Mouse (Mus musculus): ENCODE results near the gene Nhs. TPM values are rescaled to one million over a fixed set of nuclear protein-coding genes. Genes with fewer than 3 reads are reported as not detected.

Nhs gene
- polyA plus RNA-seq, 1 experiment from 2014 or later = 3.1 TPM

- Histone ChIP-seq H3K4me3 (ENCODE audit: low read depth, low read length) (no peak overlapping the region), H3K27me3 (ENCODE audit: control insufficient read depth, insufficient read depth, low read length) (peaks cover 10% of the 10 kb centered on the region; the same call in 1 of the 2 replicates), H3K36me3 (ENCODE audit: control insufficient read depth, insufficient read depth, low read length) (no peaks in the 10 kb centered on the region), H3K27ac (replicated peaks; ENCODE audit: low read depth, low read length) (no peak overlapping the region), H3K4me1 (ENCODE audit: control insufficient read depth, insufficient read depth, low read length) (no peaks in the 10 kb centered on the region), H3K4me2 (ENCODE audit: low read depth, severe bottlenecking) (no peak overlapping the region), H3K9me3 (ENCODE audit: control insufficient read depth, low read length) (no peaks in the 10 kb centered on the region), H3K9ac (ENCODE audit: low read length) (no peak overlapping the region)
- ATAC-seq (ENCODE audit: insufficient number of reproducible peaks, low FRiP score, low TSS enrichment, low read depth) (no peak), DNase-seq (ENCODE audit: low spot score) (no peak)
- WGBS = 88% methylated on average over 2 of the region's 2 CpGs
Observed at GRCm38 (mm10) chrX:162045527-162045926, 114.0 kb downstream of the Nhs start.

- H3K27me3 ChIP-seq (ENCODE audit: control insufficient read depth, insufficient read depth, low read length) = 0 out of 2 replicates have a peak, but pooled peaks cover 4% of the 10 kb centered on the region
- no peak for ATAC-seq (ENCODE audit: insufficient number of reproducible peaks, low FRiP score, low TSS enrichment, low read depth)
Observed at GRCm38 (mm10) chrX:162044109-162044508, 115.4 kb downstream of the Nhs start.

GRCm38 (mm10) chrX:162025210-162025953 is 134.1 kb downstream of the Nhs start:
- no peak overlapping the region for H3K9ac ChIP-seq (ENCODE audit: low read length)
- 35% methylated on average over 13 of the region's 13 CpGs for WGBS
- no peak overlapping the region for H3K4me2 ChIP-seq (ENCODE audit: low read depth, severe bottlenecking)
- no peak overlapping the region for H3K27ac ChIP-seq (replicated peaks; ENCODE audit: low read depth, low read length)
- no peaks in the 10 kb centered on the region for H3K9me3 ChIP-seq (ENCODE audit: control insufficient read depth, low read length)
- H3K4me3 ChIP-seq (ENCODE audit: low read depth, low read length) = no peak overlapping the region
- H3K4me1 ChIP-seq (ENCODE audit: control insufficient read depth, insufficient read depth, low read length) = no peaks in the 10 kb centered on the region
- H3K27me3 ChIP-seq (ENCODE audit: control insufficient read depth, insufficient read depth, low read length) = peaks cover 8% of the 10 kb centered on the region; the same call in 1 of the 2 replicates
- DNase-seq (ENCODE audit: low spot score) (peak; percentile 50), ATAC-seq (ENCODE audit: insufficient number of reproducible peaks, low FRiP score, low TSS enrichment, low read depth) (no peak)
- H3K36me3 ChIP-seq (ENCODE audit: control insufficient read depth, insufficient read depth, low read length) = no peaks in the 10 kb centered on the region

More at GRCm38 (mm10) chrX:162044109-162044508, 115.4 kb downstream of the Nhs start:
- Histone ChIP-seq H3K9ac (ENCODE audit: low read length) (no peak overlapping the region), H3K9me3 (ENCODE audit: control insufficient read depth, low read length) (no peaks in the 10 kb centered on the region), H3K4me1 (ENCODE audit: control insufficient read depth, insufficient read depth, low read length) (no peaks in the 10 kb centered on the region), H3K36me3 (ENCODE audit: control insufficient read depth, insufficient read depth, low read length) (no peaks in the 10 kb centered on the region), H3K27ac (replicated peaks; ENCODE audit: low read depth, low read length) (no peak overlapping the region), H3K4me3 (ENCODE audit: low read depth, low read length) (no peak overlapping the region), H3K4me2 (ENCODE audit: low read depth, severe bottlenecking) (no peak overlapping the region)
- DNase-seq (ENCODE audit: low spot score) = no peak

GRCm38 (mm10) chrX:162021724-162022123 is 137.8 kb downstream of the Nhs start:
- ATAC-seq (ENCODE audit: insufficient number of reproducible peaks, low FRiP score, low TSS enrichment, low read depth) (no peak), DNase-seq (ENCODE audit: low spot score) (no peak)
- no peak overlapping the region for H3K27ac ChIP-seq (replicated peaks; ENCODE audit: low read depth, low read length)
- WGBS = 81% methylated on average over 3 of the region's 3 CpGs
- H3K4me2 ChIP-seq (ENCODE audit: low read depth, severe bottlenecking) = no peak overlapping the region
- H3K9me3 ChIP-seq (ENCODE audit: control insufficient read depth, low read length) = no peaks in the 10 kb centered on the region
- H3K4me1 ChIP-seq (ENCODE audit: control insufficient read depth, insufficient read depth, low read length) = no peaks in the 10 kb centered on the region
- peaks cover 9% of the 10 kb centered on the region; the same call in 1 of the 2 replicates for H3K27me3 ChIP-seq (ENCODE audit: control insufficient read depth, insufficient read depth, low read length)
- H3K9ac ChIP-seq (ENCODE audit: low read length) = no peak overlapping the region
- H3K36me3 ChIP-seq (ENCODE audit: control insufficient read depth, insufficient read depth, low read length) = no peaks in the 10 kb centered on the region
- no peak overlapping the region for H3K4me3 ChIP-seq (ENCODE audit: low read depth, low read length)

- Histone ChIP-seq H3K4me1 (ENCODE audit: control insufficient read depth, insufficient read depth, low read length) (no peaks in the 10 kb centered on the region), H3K27ac (replicated peaks; ENCODE audit: low read depth, low read length) (no peak overlapping the region), H3K4me3 (ENCODE audit: low read depth, low read length) (no peak overlapping the region), H3K36me3 (ENCODE audit: control insufficient read depth, insufficient read depth, low read length) (no peaks in the 10 kb centered on the region), H3K9ac (ENCODE audit: low read length) (no peak overlapping the region), H3K9me3 (ENCODE audit: control insufficient read depth, low read length) (no peaks in the 10 kb centered on the region), H3K27me3 (ENCODE audit: control insufficient read depth, insufficient read depth, low read length) (peaks cover 10% of the 10 kb centered on the region; the same call in 1 of the 2 replicates), H3K4me2 (ENCODE audit: low read depth, severe bottlenecking) (no peak overlapping the region)
- 86% methylated on average over 3 of the region's 3 CpGs for WGBS
- ATAC-seq (ENCODE audit: insufficient number of reproducible peaks, low FRiP score, low TSS enrichment, low read depth) = no peak
- DNase-seq (ENCODE audit: low spot score) = no peak
Observed at GRCm38 (mm10) chrX:162020039-162020566, 139.4 kb downstream of the Nhs start.

- Histone ChIP-seq H3K4me2 (ENCODE audit: low read depth, severe bottlenecking) (no peak overlapping the region), H3K4me3 (ENCODE audit: low read depth, low read length) (no peak overlapping the region), H3K4me1 (ENCODE audit: control insufficient read depth, insufficient read depth, low read length) (no peaks in the 10 kb centered on the region), H3K27ac (replicated peaks; ENCODE audit: low read depth, low read length) (no peak overlapping the region), H3K27me3 (ENCODE audit: control insufficient read depth, insufficient read depth, low read length) (peaks cover 14% of the 10 kb centered on the region; the same call in 1 of the 2 replicates), H3K36me3 (ENCODE audit: control insufficient read depth, insufficient read depth, low read length) (no peaks in the 10 kb centered on the region), H3K9me3 (ENCODE audit: control insufficient read depth, low read length) (no peaks in the 10 kb centered on the region), H3K9ac (ENCODE audit: low read length) (no peak overlapping the region)
- 66% methylated on average over 9 of the region's 9 CpGs for WGBS
- ATAC-seq (ENCODE audit: insufficient number of reproducible peaks, low FRiP score, low TSS enrichment, low read depth) (no peak), DNase-seq (ENCODE audit: low spot score) (no peak)
Observed at GRCm38 (mm10) chrX:162017471-162017870, 142.1 kb downstream of the Nhs start.

- peaks cover 14% of the 10 kb centered on the region for H3K27me3 ChIP-seq (ENCODE audit: control insufficient read depth, insufficient read depth, low read length)
- no peak overlapping the region for H3K4me3 ChIP-seq (ENCODE audit: low read depth, low read length)
- 88% methylated on average over 4 of the region's 4 CpGs for WGBS
- no peak overlapping the region for H3K27ac ChIP-seq (replicated peaks; ENCODE audit: low read depth, low read length)
- no peaks in the 10 kb centered on the region for H3K4me1 ChIP-seq (ENCODE audit: control insufficient read depth, insufficient read depth, low read length)
- DNase-seq (ENCODE audit: low spot score) = no peak
- H3K9ac ChIP-seq (ENCODE audit: low read length) = no peak overlapping the region
- no peak overlapping the region for H3K4me2 ChIP-seq (ENCODE audit: low read depth, severe bottlenecking)
- no peaks in the 10 kb centered on the region for H3K36me3 ChIP-seq (ENCODE audit: control insufficient read depth, insufficient read depth, low read length)
- H3K9me3 ChIP-seq (ENCODE audit: control insufficient read depth, low read length) = no peaks in the 10 kb centered on the region
- ATAC-seq (ENCODE audit: insufficient number of reproducible peaks, low FRiP score, low TSS enrichment, low read depth) = no peak
Observed at GRCm38 (mm10) chrX:162012570-162012969, 147.0 kb downstream of the Nhs start.

- ATAC-seq (ENCODE audit: insufficient number of reproducible peaks, low FRiP score, low TSS enrichment, low read depth) (no peak), DNase-seq (ENCODE audit: low spot score) (no peak)
Observed at GRCm38 (mm10) chrX:162009876-162010275, 149.7 kb downstream of the Nhs start.

More at GRCm38 (mm10) chrX:162009876-162010275, 149.7 kb downstream of the Nhs start:
- Histone ChIP-seq H3K4me3 (ENCODE audit: low read depth, low read length) (no peak overlapping the region), H3K27ac (replicated peaks; ENCODE audit: low read depth, low read length) (no peak overlapping the region), H3K4me2 (ENCODE audit: low read depth, severe bottlenecking) (no peak overlapping the region), H3K9ac (ENCODE audit: low read length) (no peak overlapping the region), H3K4me1 (ENCODE audit: control insufficient read depth, insufficient read depth, low read length) (no peaks in the 10 kb centered on the region), H3K9me3 (ENCODE audit: control insufficient read depth, low read length) (no peaks in the 10 kb centered on the region), H3K36me3 (ENCODE audit: control insufficient read depth, insufficient read depth, low read length) (no peaks in the 10 kb centered on the region), H3K27me3 (ENCODE audit: control insufficient read depth, insufficient read depth, low read length) (peaks cover 14% of the 10 kb centered on the region; the same call in 1 of the 2 replicates)
- WGBS = 43% methylated on average over 3 of the region's 3 CpGs
